Mouse (Mus musculus) monocyte, adult 5-6 weeks (primary cell): ENCODE data around the gene Cope. TPM values are rescaled to one million over a fixed set of nuclear protein-coding genes. Genes with fewer than 3 reads are reported as not detected.

Experiments
- ATAC-seq: fragments of 153-309, 156-312 bp; replicated peaks from 2 replicates; pipeline ENCODE4 v1.8.0; 2017; ENCODE audit warnings: mild to moderate bottlenecking; ENCODE audit not compliant: low TSS enrichment, insufficient number of reproducible peaks, severe bottlenecking, poor library complexity, low FRiP score
- total RNA-seq: library from RNA; stranded (forward); fragments of 200-1000, 200-491, 200-594 nt; gene quantifications from 3 replicates; pipeline ENCODE4 v1.2.3, GENCODE M21; 2017

Gene Cope
- 79.7 to 131 TPM (median 108 TPM) in 3 replicates for total RNA-seq

DNA sequence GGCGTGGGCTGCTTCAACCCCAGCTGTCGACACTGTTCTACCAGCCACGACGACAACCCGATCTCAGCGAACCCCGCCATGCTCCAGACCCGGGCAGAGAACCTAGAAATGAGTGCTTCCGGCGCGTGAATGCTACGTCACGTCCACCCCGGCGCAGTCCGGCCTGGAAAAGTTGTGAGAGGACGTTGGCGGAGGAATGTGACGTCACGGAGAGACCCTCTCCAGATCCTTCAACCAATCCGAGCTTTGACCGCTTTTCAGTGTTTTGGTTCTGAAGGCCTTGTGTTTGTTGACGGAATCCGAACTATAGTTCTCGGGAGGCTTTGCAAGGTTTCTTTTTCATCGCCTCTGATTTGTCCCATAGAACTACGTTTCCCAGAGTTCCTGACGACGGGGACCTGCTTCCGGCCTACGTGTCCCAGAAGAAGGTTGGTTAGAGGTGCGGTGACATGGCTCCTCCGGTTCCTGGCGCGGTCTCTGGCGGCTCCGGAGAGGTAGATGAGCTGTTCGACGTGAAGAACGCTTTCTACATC is at the start of gene Cope, which contains the start of gene Ddx49:
Cope (plus strand) TSS at position 161 of the 533 bp plus-strand sequence.
Ddx49 (minus strand) TSS at position 132 of the 533 bp plus-strand sequence.
- peak; percentile 90 for ATAC-seq

GRCm38 (mm10) chr8:70254628-70255027 is 47.7 kb upstream of the Cope start:
- no peak for ATAC-seq

GRCm38 (mm10) chr8:70257456-70257855 is 44.9 kb upstream of the Cope start:
- no peak for ATAC-seq

- ATAC-seq, result no peak
These were observed 43.7 kb upstream of the Cope start for GRCm38 (mm10) chr8:70258600-70258999.

GRCm38 (mm10) chr8:70259043-70259442 is 43.3 kb upstream of the Cope start:
- ATAC-seq, result no peak

DNA sequence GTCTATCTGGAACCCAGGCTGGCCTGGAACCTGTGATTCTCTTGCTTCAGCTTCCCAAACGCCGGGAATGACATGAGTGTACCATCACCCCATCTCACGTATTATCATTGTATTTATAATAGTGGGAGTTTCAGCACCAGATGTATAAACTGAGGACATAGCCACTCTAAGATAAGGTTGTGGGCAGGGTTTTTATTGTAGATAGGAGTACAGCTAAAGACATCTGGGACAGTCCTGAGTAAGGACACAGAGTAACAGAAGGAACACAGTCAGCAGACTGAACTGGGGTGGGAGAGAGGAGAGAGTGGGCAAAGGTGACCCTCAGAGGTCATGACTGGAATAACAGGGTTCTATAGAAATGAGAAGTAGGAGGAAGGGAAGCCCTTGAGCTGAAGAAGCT is 34.6 kb upstream of the Cope start:
- no peak for ATAC-seq

- no peak for ATAC-seq
These were observed 34.0 kb upstream of the Cope start for GRCm38 (mm10) chr8:70268311-70268710.

DNA sequence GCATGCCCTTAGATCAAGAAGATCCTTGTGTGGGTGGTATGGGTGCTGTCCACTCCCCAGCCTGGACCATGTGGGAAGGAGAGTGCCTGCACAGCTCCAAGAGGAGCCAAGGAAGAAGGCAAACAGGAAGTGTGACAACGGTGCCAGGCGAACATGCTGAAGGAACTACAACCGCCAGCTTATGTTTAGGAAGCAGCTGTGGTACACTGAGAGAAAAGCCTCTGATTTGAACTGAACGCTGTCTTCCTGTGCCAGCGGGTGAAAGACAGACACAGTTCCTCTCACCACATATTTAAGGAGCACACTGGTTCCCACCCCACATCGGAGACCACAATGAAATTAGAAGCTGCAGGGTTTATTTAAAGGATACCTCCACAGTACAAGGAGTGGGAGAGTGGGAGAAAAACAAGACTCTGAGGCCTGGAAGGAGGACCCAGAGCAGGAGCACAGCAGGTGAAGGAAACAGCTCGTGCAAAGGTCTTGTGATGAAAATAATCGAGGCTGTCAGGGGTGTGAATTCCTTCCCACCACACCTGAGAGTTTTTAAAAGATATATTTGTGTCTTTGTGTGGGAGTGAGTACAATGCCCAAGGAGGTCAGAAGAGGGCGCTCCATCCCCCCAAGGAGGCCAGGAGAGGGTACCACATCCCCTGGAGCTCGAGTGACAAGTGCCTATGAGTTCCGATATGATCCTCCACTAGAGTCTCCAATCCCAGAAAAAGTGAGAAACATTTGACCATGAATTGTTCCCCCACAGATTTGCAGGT is 33.3 kb upstream of the Cope start:
- ATAC-seq, result no peak

DNA sequence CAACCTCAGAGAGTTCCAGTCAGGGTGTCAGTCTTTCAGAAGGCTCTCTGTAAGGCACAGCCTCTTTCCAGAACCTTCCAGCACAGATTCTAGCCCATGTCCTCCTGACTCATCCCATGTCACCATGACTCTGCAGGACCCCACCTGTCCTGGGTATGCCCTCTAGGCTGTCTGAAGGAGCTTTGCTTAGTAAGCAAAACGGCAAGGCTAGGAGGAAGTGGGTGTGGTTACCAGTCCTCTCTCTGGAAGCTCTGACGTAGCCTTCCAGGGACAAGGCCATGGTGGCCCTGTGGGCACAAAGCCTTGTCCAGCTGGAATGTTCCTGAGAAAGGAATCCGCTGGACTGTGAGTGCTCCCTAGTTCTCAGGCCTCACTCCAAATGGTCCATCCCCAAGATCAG is 29.4 kb upstream of the Cope start:
- peak; percentile 62 for ATAC-seq

- ATAC-seq, result no peak
These were observed 28.0 kb upstream of the Cope start for GRCm38 (mm10) chr8:70274350-70274749.

- no peak for ATAC-seq
These were observed 25.8 kb upstream of the Cope start for GRCm38 (mm10) chr8:70276476-70276875.

DNA sequence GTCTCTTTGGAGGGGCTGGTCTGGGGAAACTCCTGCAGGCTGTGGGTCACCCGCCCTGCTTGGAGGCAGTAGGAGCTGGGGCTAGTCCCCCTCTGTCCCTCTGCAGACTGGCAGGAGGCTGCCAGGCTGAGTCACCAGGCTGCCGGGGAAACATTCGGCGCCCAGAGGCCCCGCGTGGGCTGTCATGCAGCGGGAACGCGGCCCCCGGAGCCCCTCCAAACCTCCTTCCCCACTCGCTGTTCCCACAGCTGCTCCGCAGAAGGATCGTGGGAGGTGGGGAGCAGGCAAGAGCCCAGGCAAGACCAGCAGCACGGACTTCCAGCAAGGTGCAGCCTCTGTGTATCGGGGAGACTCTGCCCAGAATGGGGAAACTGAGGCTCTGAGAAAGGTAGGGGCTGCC is 24.1 kb upstream of the Cope start:
- ATAC-seq, result no peak

GRCm38 (mm10) chr8:70279266-70279665 is 23.1 kb upstream of the Cope start:
- no peak for ATAC-seq

DNA sequence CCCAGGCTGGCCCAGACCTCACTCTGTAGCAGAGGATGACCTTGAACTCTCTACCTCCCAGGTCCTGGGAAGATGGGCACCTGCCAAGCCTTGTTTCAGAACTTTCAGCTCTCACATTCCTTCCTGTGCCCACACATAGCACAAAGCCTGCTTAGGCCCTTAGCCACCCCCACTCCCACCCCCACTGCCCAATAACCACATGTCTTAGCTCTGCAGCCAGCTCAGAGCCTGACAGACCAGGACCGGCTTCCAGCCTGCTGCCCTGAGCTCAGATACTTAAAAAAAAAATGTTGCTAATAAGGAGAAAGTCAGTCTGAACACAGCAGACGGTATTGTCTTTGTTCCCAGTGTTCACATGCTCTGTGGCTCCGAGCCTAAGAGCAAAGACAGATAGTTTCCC is 21.3 kb upstream of the Cope start:
- ATAC-seq, result no peak

- ATAC-seq, result peak; percentile 91
These were observed 19.6 kb upstream of the Cope start, which contains the start of gene Homer3 for GRCm38 (mm10) chr8:70282603-70283135. Gene Homer3 (plus strand): TSS chr8:70282827.

GRCm38 (mm10) chr8:70283136-70284077 is 18.9 kb upstream of the Cope start:
- ATAC-seq, result no peak

- ATAC-seq, result no peak
These were observed 17.9 kb upstream of the Cope start for GRCm38 (mm10) chr8:70284421-70284820.

GRCm38 (mm10) chr8:70285304-70285703 is 17.0 kb upstream of the Cope start:
- no peak for ATAC-seq

- ATAC-seq, result no peak
These were observed 15.6 kb upstream of the Cope start for GRCm38 (mm10) chr8:70286737-70287136.
